Mouse (Mus musculus) cortical plate, adult 2 months (tissue): ENCODE data around the gene Msln.

Experiments used
- CTCF ChIP-seq: fragments of 200-500 bp; IDR thresholded peaks from 2 replicates; pipeline ENCODE4 v1.5.1; 2011; ENCODE audit warnings: mild to moderate bottlenecking, control low read depth, low read length; ENCODE audit not compliant: insufficient read depth; ENCODE audit errors: extremely low read depth
- POLR2A ChIP-seq: fragments of 200-500 bp; IDR thresholded peaks from 2 replicates; pipeline ENCODE4 v1.6.1; 2011; ENCODE audit warnings: mild to moderate bottlenecking, low read length, control low read depth; ENCODE audit not compliant: insufficient read depth; ENCODE audit errors: extremely low read depth

- no peak for TF ChIP-seq CTCF
- TF ChIP-seq POLR2A = no peak
Measured at GRCm38 (mm10) chr17:25717691-25718090, 36.5 kb downstream of the Msln start.
